Mouse (Mus musculus) adipocyte (in vitro differentiated cells): ENCODE data around the gene Cog8.
A peak's percentile ranks its signal among the peaks of the same experiment; 100 is the strongest.
"Not testable (repeated sequence)": the region's sequence is repeated elsewhere in the genome, so short reads cannot be mapped to it uniquely, and the experiment has no call there.

Source experiments
- DNase-seq: peaks from one replicate; pipeline ENCODE4 v3.0.0-alpha.2; 2016; ENCODE audit warnings: low spot score

Cog8 gene

GRCm38 (mm10) chr8:107045478-107045877 lies 11.0 kb downstream of the Cog8 start:
- DNase-seq: no peak

- DNase-seq: no peak
These were observed 15.9 kb downstream of the Cog8 start for GRCm38 (mm10) chr8:107040632-107041031.

GRCm38 (mm10) chr8:107036626-107037025 lies 19.9 kb downstream of the Cog8 start:
- peak; percentile 34 for DNase-seq

GRCm38 (mm10) chr8:107035641-107036040 lies 20.8 kb downstream of the Cog8 start:
- DNase-seq: no peak

- not testable (repeated sequence) for DNase-seq
These were observed 22.9 kb downstream of the Cog8 start for GRCm38 (mm10) chr8:107033609-107034008.

GRCm38 (mm10) chr8:107031577-107032090 lies 24.9 kb downstream of the Cog8 start:
- peak; percentile 41 for DNase-seq

GRCm38 (mm10) chr8:107030650-107031576 lies 25.6 kb downstream of the Cog8 start, which contains the start of gene Vps4a:
TSS of gene Vps4a (plus strand) at chr8:107031222.
- peak; percentile 93 for DNase-seq

GRCm38 (mm10) chr8:107030058-107030457 lies 26.4 kb downstream of the Cog8 start:
- no peak for DNase-seq

GRCm38 (mm10) chr8:107029310-107029709 lies 27.2 kb downstream of the Cog8 start:
- DNase-seq: no peak

- DNase-seq: no peak
These were observed 33.0 kb downstream of the Cog8 start for GRCm38 (mm10) chr8:107023479-107023878.

- DNase-seq: no peak
These were observed 41.6 kb downstream of the Cog8 start for GRCm38 (mm10) chr8:107014915-107015314.

GRCm38 (mm10) chr8:107012666-107013065 lies 43.8 kb downstream of the Cog8 start:
- DNase-seq: peak; percentile 58

- no peak for DNase-seq
These were observed 48.7 kb downstream of the Cog8 start for GRCm38 (mm10) chr8:107007795-107008194.

GRCm38 (mm10) chr8:107002532-107002931 lies 54.0 kb downstream of the Cog8 start:
- DNase-seq: peak; percentile 93

- peak; percentile 77 for DNase-seq
These were observed 57.4 kb downstream of the Cog8 start for GRCm38 (mm10) chr8:106999068-106999467.

GRCm38 (mm10) chr8:106997416-106997815 lies 59.1 kb downstream of the Cog8 start:
- no peak for DNase-seq

- DNase-seq: not testable (repeated sequence)
These were observed 60.1 kb downstream of the Cog8 start for GRCm38 (mm10) chr8:106996339-106996738.
